Mouse (Mus musculus) limb, embryonic 10.5 days (tissue): ENCODE measurements around the gene Chst15. TPM values are rescaled to one million over a fixed set of nuclear protein-coding genes. Genes with fewer than 3 reads are reported as not detected.

ENCODE experiments used
- DNase-seq: peaks from one replicate; pipeline ENCODE4 v3.0.0-alpha.2; 2017; ENCODE audit warnings: low spot score
- H3K27ac ChIP-seq: fragments of 300-500 bp; sonication (generic); 2 replicates; pipeline ENCODE4 v1.5.1; 2016; ENCODE audit warnings: mild to moderate bottlenecking
- H3K27me3 ChIP-seq: fragments of 300-500 bp; sonication (generic); 2 replicates; pipeline ENCODE4 v1.6.1; 2016; ENCODE audit warnings: low read depth, mild to moderate bottlenecking; ENCODE audit not compliant: poor library complexity, severe bottlenecking
- H3K36me3 ChIP-seq: fragments of 300-500 bp; sonication (generic); 2 replicates; pipeline ENCODE4 v1.6.1; 2016; ENCODE audit warnings: mild to moderate bottlenecking, moderate library complexity
- H3K4me1 ChIP-seq: fragments of 300-500 bp; sonication (generic); 2 replicates; pipeline ENCODE4 v1.6.1; 2016
- H3K4me3 ChIP-seq: fragments of 300-500 bp; sonication (generic); 2 replicates; pipeline ENCODE4 v1.5.1; 2016; ENCODE audit warnings: mild to moderate bottlenecking, moderate library complexity
- H3K9me3 ChIP-seq: fragments of 300-500 bp; sonication (generic); replicated peaks from 2 replicates; pipeline ENCODE4 v1.6.1; 2016; ENCODE audit warnings: mild to moderate bottlenecking
- WGBS: fragments of 180-500 bp; shearing (Covaris S2); methylation state at CpG from one replicate; pipeline ENCODE4 v1.1.7; 2016; 5-methylcytosine and 5-hydroxymethylcytosine counted together
- polyA plus RNA-seq: library from polyadenylated mRNA; unstranded; fragments of >200 nt; fragmentation: Nextera tagmentation; extraction: Ambion mirVana; gene quantifications from 2 replicates; pipeline ENCODE4 v1.2.1, GENCODE M21; 2016

Chst15 gene
- polyA plus RNA-seq, 1 experiment from 2014 or later, result 9.6 TPM

- peaks cover 20% of the 10 kb centered on the region for H3K4me1 ChIP-seq
- no peaks in the 10 kb centered on the region for H3K9me3 ChIP-seq
- peaks cover 4% of the 10 kb centered on the region; the same call in 1 of the 2 replicates for H3K36me3 ChIP-seq
- 0 out of 2 replicates have a peak, but pooled peaks cover 7% of the 10 kb centered on the region for H3K27me3 ChIP-seq
- no peak overlapping the region for H3K4me3 ChIP-seq
- WGBS, result 89% methylated on average over 5 of the region's 5 CpGs
- DNase-seq, result no peak
- H3K27ac ChIP-seq, result no peak overlapping the region
Observed at GRCm38 (mm10) chr7:132243225-132243624, 73.8 kb downstream of the Chst15 start.

- Histone ChIP-seq H3K9me3 (no peaks in the 10 kb centered on the region), H3K4me1 (peaks cover 14% of the 10 kb centered on the region), H3K27ac (no peak overlapping the region), H3K36me3 (peaks cover 10% of the 10 kb centered on the region), H3K4me3 (no peak overlapping the region), H3K27me3 (0 out of 2 replicates have a peak, but pooled peaks cover 7% of the 10 kb centered on the region)
- WGBS, result 43% methylated on average over 4 of the region's 4 CpGs
- DNase-seq, result no peak
Observed at GRCm38 (mm10) chr7:132242617-132243141, 74.3 kb downstream of the Chst15 start.

GRCm38 (mm10) chr7:132238921-132239320 is 78.1 kb downstream of the Chst15 start:
- no peak for DNase-seq
- no peaks in the 10 kb centered on the region for H3K27me3 ChIP-seq
- no peaks in the 10 kb centered on the region for H3K9me3 ChIP-seq
- H3K36me3 ChIP-seq, result peaks cover 11% of the 10 kb centered on the region
- 81% methylated on average over 3 of the region's 3 CpGs for WGBS
- no peak overlapping the region for H3K27ac ChIP-seq
- no peak overlapping the region for H3K4me3 ChIP-seq
- H3K4me1 ChIP-seq, result peaks cover 5% of the 10 kb centered on the region; the same call in 1 of the 2 replicates

DNA sequence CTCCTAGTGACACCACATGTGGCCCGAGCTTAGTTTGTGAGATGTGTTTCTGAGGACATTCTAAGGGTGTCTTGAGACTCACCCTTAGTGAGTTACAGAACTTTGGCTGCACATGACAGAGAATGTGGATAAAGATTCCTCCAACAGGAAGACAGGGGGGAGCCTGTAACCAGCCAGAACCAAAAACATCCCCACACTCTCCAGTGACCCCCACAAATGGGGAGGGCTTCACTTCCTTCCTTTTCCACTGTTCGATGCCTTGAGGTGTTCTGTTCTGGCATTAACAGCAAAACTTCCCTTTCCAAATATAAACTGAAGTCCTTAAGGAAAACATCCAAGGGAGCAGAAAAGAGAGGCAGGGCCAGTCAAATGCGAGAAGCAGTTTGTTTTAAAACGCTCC is 79.8 kb downstream of the Chst15 start:
- Histone ChIP-seq H3K27ac (no peak overlapping the region), H3K4me1 (peaks cover 19% of the 10 kb centered on the region; the same call in 1 of the 2 replicates), H3K9me3 (no peaks in the 10 kb centered on the region), H3K27me3 (no peaks in the 10 kb centered on the region), H3K36me3 (peaks cover 11% of the 10 kb centered on the region), H3K4me3 (no peak overlapping the region)
- WGBS, result 74% methylated on average over 4 of the region's 4 CpGs
- no peak for DNase-seq

DNA sequence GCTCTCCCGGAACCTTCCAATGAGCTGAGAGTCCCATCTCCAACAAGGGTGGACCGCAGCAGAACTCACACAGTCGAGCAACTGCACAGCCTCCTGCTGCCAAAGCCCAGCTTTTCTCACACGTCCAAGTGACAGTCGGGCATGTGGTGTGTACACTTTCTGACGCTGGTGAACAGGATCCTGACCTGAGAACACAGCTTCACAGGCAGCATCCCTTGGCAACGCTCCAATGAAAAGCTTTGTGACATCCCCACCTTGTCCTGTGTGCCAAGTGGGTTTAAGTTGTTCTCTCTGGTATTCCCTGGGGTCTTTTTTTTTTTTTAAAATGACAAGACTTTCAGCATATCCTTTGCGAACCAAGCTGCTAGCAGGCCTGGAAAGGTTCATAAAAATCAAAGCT is 80.2 kb downstream of the Chst15 start:
- DNase-seq, result no peak
- H3K4me1 ChIP-seq, result peaks cover 19% of the 10 kb centered on the region; the same call in 1 of the 2 replicates
- H3K4me3 ChIP-seq, result no peak overlapping the region
- peaks cover 11% of the 10 kb centered on the region for H3K36me3 ChIP-seq
- H3K27ac ChIP-seq, result no peak overlapping the region; the same call in 1 of the 2 replicates
- 88% methylated on average over 8 of the region's 8 CpGs for WGBS
- no peaks in the 10 kb centered on the region for H3K27me3 ChIP-seq
- H3K9me3 ChIP-seq, result no peaks in the 10 kb centered on the region

DNA sequence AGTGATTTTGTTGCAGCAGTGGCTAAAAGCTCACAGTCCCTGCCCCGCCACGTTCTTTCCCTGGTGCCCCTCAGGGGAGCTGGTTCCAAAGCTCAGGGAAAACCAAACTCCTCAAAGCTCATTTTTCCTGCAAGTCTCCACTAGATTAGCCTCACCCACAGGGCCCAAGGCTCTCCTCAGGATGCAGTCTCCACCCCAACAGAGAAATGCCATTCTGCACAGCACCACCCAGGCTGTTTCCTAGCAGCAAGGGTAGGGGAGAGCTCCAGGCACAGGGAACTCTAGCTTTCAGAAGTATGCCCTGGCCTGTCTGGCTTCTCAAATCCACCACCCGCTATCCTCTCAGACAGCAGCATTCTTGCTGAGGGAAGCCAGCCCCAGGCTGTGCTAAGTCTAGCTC is 82.8 kb downstream of the Chst15 start:
- no peak for DNase-seq
- no peaks in the 10 kb centered on the region for H3K27me3 ChIP-seq
- H3K9me3 ChIP-seq, result no peaks in the 10 kb centered on the region
- WGBS, result 79% methylated on average over 3 of the region's 3 CpGs
- peaks cover 11% of the 10 kb centered on the region for H3K36me3 ChIP-seq
- no peak overlapping the region for H3K27ac ChIP-seq
- no peak overlapping the region for H3K4me3 ChIP-seq
- H3K4me1 ChIP-seq, result peaks cover 19% of the 10 kb centered on the region; the same call in 1 of the 2 replicates

DNA sequence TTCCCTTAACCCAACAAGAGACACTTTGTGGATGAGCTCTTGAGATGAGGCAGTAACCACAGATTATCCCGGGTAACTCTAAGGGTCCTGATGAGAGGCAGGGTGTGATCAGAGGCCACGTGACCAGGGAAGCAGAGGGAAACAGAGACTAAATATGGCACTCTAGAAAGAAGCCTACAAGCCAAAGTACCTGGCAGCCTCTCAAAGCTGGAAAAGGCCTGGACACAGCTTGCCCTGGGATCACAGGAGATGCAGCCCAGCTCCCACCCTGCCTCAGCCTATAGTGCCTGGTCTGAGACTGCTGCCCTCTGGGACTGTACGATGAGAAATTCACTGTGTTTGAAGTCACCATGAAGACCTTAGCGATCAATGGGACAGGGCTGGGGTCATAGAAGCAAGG is 83.3 kb downstream of the Chst15 start:
- WGBS, result 88% methylated on average over 4 of the region's 4 CpGs
- H3K27ac ChIP-seq, result no peak overlapping the region; the same call in 1 of the 2 replicates
- peaks cover 19% of the 10 kb centered on the region; the same call in 1 of the 2 replicates for H3K4me1 ChIP-seq
- H3K4me3 ChIP-seq, result no peak overlapping the region
- no peaks in the 10 kb centered on the region for H3K27me3 ChIP-seq
- DNase-seq, result no peak
- H3K9me3 ChIP-seq, result no peaks in the 10 kb centered on the region
- H3K36me3 ChIP-seq, result peaks cover 11% of the 10 kb centered on the region

DNA sequence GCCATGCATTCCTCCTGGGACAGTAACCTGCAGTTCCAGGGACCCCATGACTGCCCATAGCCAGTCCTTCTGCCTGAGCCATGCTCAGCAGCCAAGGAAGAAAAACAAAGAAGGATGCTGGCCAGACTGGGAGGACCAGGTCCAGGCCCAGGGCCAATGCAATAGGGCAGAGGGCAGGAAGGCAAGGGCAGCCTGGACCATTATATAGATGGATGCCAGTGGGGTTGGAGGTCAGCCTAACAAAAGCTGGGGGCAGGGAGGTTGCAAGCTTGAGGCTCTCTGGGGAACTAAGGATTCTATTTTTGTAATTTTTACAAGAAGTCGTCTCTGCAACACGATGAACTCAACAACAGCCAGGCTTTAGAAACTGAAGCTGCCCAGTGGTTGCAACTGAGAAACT is 84.1 kb downstream of the Chst15 start:
- DNase-seq, result no peak
- H3K4me3 ChIP-seq, result no peak overlapping the region
- no peaks in the 10 kb centered on the region for H3K9me3 ChIP-seq
- WGBS, result 52% methylated on average over 2 of the region's 2 CpGs
- H3K27me3 ChIP-seq, result no peaks in the 10 kb centered on the region
- H3K4me1 ChIP-seq, result peaks cover 19% of the 10 kb centered on the region; the same call in 1 of the 2 replicates
- H3K36me3 ChIP-seq, result peaks cover 8% of the 10 kb centered on the region
- H3K27ac ChIP-seq, result no peak overlapping the region

GRCm38 (mm10) chr7:132231476-132231875 is 85.6 kb downstream of the Chst15 start:
- Histone ChIP-seq H3K4me3 (no peak overlapping the region), H3K27ac (no peak overlapping the region), H3K36me3 (peaks cover 1% of the 10 kb centered on the region), H3K27me3 (no peaks in the 10 kb centered on the region), H3K4me1 (peaks cover 19% of the 10 kb centered on the region; the same call in 1 of the 2 replicates), H3K9me3 (no peaks in the 10 kb centered on the region)
- DNase-seq, result no peak
- WGBS, result 88% methylated on average over 3 of the region's 3 CpGs

DNA sequence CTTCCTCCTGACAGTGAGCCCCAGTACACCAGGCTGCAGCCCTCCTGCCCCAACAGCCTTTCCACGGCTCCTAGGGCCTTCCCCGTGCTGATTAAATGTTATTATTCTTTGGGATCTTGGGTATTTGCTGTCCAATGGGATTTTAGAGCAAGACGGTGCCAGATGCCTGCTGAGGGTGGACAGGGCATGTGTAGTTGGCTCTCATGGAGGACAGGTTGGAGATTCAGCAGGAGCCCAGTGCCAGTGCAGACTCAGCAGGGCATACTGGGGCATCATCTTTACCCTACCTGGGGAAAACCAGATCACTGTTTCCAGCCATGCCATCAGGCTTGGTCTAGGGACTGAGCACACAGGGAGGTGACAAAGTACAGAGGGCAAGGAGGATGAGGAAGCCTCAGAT is 86.1 kb downstream of the Chst15 start:
- Histone ChIP-seq H3K36me3 (no peaks in the 10 kb centered on the region), H3K9me3 (no peaks in the 10 kb centered on the region), H3K4me1 (peaks cover 19% of the 10 kb centered on the region; the same call in 1 of the 2 replicates), H3K27me3 (0 out of 2 replicates have a peak, but pooled peaks cover 1% of the 10 kb centered on the region), H3K4me3 (no peak overlapping the region), H3K27ac (no peak overlapping the region)
- no peak for DNase-seq
- 95% methylated on average over 3 of the region's 3 CpGs for WGBS

DNA sequence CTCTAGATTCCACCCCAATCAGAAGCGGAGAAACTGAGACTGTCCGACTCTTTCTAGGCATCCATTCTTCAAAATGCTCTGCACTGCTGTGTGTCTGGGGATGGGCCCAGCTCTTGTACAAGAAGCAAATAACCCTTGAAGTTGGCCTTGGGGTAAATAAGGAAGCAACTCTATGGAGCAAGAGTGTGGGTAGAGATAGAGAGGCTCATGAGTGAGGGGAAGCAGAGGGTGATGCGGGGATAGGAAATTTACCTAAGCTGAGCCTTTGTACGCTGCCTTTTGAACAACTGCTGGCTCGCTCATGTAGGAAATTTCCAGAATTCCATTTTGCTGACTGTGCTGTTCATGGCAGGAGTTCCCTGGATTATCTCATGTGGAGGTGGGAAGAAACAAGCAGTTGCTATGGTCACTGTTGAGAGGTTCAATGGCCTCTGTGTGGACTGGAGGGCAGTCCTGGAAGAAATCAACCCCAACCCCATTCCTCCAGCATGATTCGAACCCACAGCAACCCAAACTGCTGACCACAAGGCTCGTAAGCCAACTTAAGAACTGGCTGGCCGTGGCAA is 89.9 kb downstream of the Chst15 start:
- no peak for DNase-seq
- Histone ChIP-seq H3K4me3 (no peak overlapping the region), H3K4me1 (no peaks in the 10 kb centered on the region), H3K27me3 (0 out of 2 replicates have a peak, but pooled peaks cover 6% of the 10 kb centered on the region), H3K27ac (no peak overlapping the region), H3K36me3 (no peaks in the 10 kb centered on the region), H3K9me3 (no peaks in the 10 kb centered on the region)
- 92% methylated on average over 8 of the region's 8 CpGs for WGBS

- H3K4me3 ChIP-seq, result no peak overlapping the region
- 61% methylated on average over 6 of the region's 6 CpGs for WGBS
- H3K27me3 ChIP-seq, result 0 out of 2 replicates have a peak, but pooled peaks cover 6% of the 10 kb centered on the region
- H3K4me1 ChIP-seq, result no peaks in the 10 kb centered on the region
- H3K36me3 ChIP-seq, result no peaks in the 10 kb centered on the region
- DNase-seq, result peak; percentile 84
- H3K27ac ChIP-seq, result no peak overlapping the region
- H3K9me3 ChIP-seq, result no peaks in the 10 kb centered on the region
Observed at GRCm38 (mm10) chr7:132226379-132227074, 90.5 kb downstream of the Chst15 start.
